Mouse (Mus musculus) liver, postnatal 0 days (tissue): Measurements from ENCODE around the gene Myh8.

Source experiments
- CTCF ChIP-seq: sonication (generic); IDR thresholded peaks from 2 replicates; pipeline ENCODE4 v1.5.1; 2016; ENCODE audit warnings: antibody characterized with exemption, low read depth
- EP300 ChIP-seq: IDR thresholded peaks from 2 replicates; pipeline ENCODE4 v1.6.1; 2016; ENCODE audit warnings: antibody characterized with exemption, low read depth, mild to moderate bottlenecking

DNA sequence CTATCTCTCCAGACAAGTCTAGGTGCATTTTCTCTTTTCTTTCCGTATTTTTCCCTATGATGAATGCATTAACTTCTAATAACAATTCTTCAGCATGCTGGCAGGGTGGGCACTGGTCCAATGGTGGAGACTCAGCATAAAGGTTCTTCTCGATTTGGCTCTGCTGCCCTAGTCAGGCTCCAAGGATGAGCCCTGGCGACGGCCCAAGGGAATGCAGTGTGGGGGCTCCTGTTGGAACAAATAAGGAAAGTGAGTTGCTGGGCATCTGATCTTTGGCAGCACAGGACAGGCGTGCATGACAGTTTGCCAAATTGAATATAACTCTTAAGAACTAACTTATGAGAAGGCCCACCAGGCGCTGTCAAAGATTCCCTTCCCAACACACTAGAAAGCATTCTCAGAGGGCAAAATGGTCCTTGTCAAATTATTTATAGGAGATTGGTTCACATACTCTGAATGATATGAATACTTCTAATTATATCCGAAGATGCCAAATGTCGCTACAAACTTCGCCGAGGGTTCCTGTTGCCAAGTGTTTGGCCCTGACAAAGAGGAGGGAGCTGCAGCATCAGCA, at the start of gene Myh8:
- TF ChIP-seq CTCF: no peak
- TF ChIP-seq EP300: no peak
